Mouse (Mus musculus) heart, embryonic 10.5 days (tissue): ENCODE results near the gene Sp2. TPM values are rescaled to one million over a fixed set of nuclear protein-coding genes. Genes with fewer than 3 reads are reported as not detected.

Experiments
- DNase-seq: peaks from one replicate; pipeline ENCODE4 v3.0.0-alpha.2; 2017; ENCODE audit warnings: low spot score
- H3K27ac ChIP-seq: fragments of 300-500 bp; sonication (generic); 2 replicates; pipeline ENCODE4 v1.5.1; 2016; ENCODE audit warnings: mild to moderate bottlenecking
- H3K27me3 ChIP-seq: fragments of 300-500 bp; sonication (generic); 2 replicates; pipeline ENCODE4 v1.6.1; 2016; ENCODE audit warnings: mild to moderate bottlenecking; ENCODE audit not compliant: poor library complexity, insufficient read depth, severe bottlenecking
- H3K36me3 ChIP-seq: fragments of 300-500 bp; sonication (generic); 2 replicates; pipeline ENCODE4 v1.6.1; 2016; ENCODE audit warnings: mild to moderate bottlenecking, moderate library complexity
- H3K4me1 ChIP-seq: fragments of 300-500 bp; sonication (generic); 2 replicates; pipeline ENCODE4 v1.6.1; 2016; ENCODE audit warnings: mild to moderate bottlenecking
- H3K4me3 ChIP-seq: fragments of 300-500 bp; sonication (generic); 2 replicates; pipeline ENCODE4 v1.5.1; 2016; ENCODE audit warnings: mild to moderate bottlenecking, moderate library complexity
- H3K9me3 ChIP-seq: fragments of 300-500 bp; sonication (generic); 2 replicates; pipeline ENCODE4 v1.6.1; 2016; ENCODE audit warnings: mild to moderate bottlenecking, moderate library complexity
- WGBS: fragments of 180-500 bp; shearing (Covaris S2); methylation state at CpG from one replicate; pipeline ENCODE4 v1.1.7; 2016; 5-methylcytosine and 5-hydroxymethylcytosine counted together
- polyA plus RNA-seq: library from polyadenylated mRNA; unstranded; fragments of >200 nt; fragmentation: Nextera tagmentation; extraction: Ambion mirVana; gene quantifications from 2 replicates; pipeline ENCODE4 v1.2.1, GENCODE M21; 2016

Gene Sp2
- polyA plus RNA-seq, 1 experiment from 2014 or later = 20.1 TPM

DNA sequence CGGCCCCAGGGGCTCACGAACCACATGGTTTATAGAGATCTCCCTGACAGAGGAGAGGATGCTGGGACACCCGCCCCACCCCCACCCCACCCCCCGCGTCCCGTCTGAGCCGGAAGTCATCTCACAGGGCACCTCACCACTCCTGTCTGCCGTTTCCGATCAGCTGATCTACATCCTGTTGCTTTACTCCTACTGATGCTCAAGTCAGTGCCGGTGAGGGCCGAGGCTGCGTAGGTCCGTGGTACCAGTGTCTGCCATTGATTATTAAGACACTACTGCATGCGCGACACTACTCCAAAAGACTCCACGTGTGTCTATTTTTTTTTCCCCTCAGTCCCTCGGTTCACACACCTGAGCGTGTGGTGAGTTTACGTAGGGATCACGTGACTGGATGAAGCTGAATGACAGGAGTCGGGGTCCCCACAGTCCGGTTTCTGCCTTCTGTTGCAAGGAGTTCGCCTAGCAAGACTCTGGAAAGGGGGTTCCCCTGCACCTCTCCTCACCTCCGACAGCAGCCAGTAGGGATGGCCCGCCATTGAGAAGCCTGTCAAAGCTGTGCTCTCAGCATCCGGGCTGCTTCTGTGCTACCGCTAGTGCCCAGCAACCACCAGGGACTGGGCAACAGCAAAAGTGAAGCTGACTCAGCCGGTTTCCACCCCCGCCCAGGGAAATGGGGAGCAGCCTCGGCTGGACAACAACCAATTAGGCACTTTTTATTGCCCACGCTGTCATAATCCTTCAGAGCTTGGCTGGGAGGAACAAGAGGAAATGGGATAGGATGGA is 5.3 kb upstream of the Sp2 start:
- Histone ChIP-seq H3K27me3 (peaks cover 85% of the 10 kb centered on the region), H3K4me1 (peaks cover 34% of the 10 kb centered on the region), H3K4me3 (peak overlapping the region; percentile 40), H3K9me3 (no peaks in the 10 kb centered on the region), H3K27ac (peak overlapping the region; percentile 59), H3K36me3 (no peaks in the 10 kb centered on the region)
- DNase-seq = no peak
- WGBS = 7% methylated on average over 31 of the region's 31 CpGs

DNA sequence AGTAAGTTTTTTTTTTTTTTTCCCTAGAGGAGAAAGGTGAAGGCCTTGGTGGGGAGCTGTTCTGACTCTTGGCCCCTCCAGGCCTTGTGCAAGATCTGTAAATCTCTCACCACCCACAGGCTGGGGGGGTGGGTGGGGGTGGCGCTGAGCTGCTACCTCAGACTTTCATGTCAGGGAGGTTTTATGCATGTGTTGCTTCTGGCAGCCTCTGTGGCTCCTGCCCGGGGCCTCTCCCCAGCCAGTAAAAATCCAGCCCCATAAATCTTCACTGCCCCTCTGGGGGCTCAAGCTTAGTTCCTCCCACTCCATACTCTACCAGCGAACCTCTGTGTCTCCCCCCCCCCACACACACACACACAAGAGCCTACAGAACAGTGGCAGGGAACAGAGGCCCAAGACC is 3.7 kb upstream of the Sp2 start:
- no peaks in the 10 kb centered on the region for H3K9me3 ChIP-seq
- WGBS = 49% methylated on average over 3 of the region's 3 CpGs
- peaks cover 25% of the 10 kb centered on the region for H3K4me1 ChIP-seq
- H3K36me3 ChIP-seq = no peaks in the 10 kb centered on the region
- H3K27me3 ChIP-seq = peaks cover 92% of the 10 kb centered on the region
- H3K4me3 ChIP-seq = no peak overlapping the region
- H3K27ac ChIP-seq = no peak overlapping the region
- no peak for DNase-seq

GRCm38 (mm10) chr11:96984903-96985302 is 2.1 kb upstream of the Sp2 start:
- Histone ChIP-seq H3K9me3 (no peaks in the 10 kb centered on the region), H3K4me1 (peaks cover 21% of the 10 kb centered on the region), H3K27me3 (peaks cover 86% of the 10 kb centered on the region), H3K36me3 (no peaks in the 10 kb centered on the region), H3K4me3 (no peak overlapping the region), H3K27ac (no peak overlapping the region)
- DNase-seq = no peak
- WGBS = 15% methylated on average over 4 of the region's 4 CpGs

DNA sequence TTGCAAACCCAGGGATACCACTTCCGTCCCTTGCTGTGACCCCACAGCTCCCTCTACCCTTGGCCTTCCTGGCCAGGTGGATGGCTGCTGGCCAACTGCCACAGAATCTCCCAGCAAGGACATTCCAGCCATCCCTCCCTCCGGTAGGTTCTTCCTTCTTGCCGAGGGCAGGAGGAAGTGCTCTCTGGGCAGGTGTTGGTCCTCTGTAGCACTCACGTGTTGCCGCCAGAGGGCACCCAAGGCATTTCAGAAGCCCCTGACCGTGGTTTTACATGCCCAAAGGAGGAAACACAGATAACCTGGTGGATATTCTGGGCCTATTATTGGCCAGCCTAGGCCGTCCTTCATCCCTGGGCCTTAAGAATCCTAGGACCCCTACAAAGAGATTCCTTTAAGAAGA is 404 bp downstream of the Sp2 start:
- H3K36me3 ChIP-seq = no peaks in the 10 kb centered on the region
- peaks cover 61% of the 10 kb centered on the region for H3K27me3 ChIP-seq
- no peak overlapping the region for H3K27ac ChIP-seq
- peak; percentile 88 for DNase-seq
- no peaks in the 10 kb centered on the region for H3K9me3 ChIP-seq
- peaks cover 20% of the 10 kb centered on the region for H3K4me1 ChIP-seq
- H3K4me3 ChIP-seq = no peak overlapping the region
- 2% methylated on average over 7 of the region's 7 CpGs for WGBS

DNA sequence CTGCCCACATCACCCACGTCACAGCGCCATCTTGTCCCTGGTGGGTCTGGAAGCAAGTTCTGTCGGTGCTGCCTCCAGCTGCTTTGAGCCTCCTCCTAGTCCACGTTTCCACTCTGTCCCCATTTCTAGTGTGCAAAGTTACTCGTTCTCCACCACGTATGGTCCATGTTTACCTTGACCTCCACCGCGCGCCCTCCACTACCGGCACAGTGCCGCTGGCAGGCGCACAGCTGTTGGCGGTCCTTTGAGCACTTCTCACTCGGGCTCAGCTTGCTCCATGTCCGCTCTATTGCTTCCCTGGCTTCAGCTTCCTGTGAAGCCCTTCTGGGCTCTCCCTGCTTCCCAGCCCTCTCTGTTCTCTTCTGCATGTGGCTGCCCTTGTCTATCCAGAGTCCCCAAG is 1.3 kb downstream of the Sp2 start:
- no peak overlapping the region for H3K4me3 ChIP-seq
- 64% methylated on average over 15 of the region's 15 CpGs for WGBS
- H3K9me3 ChIP-seq = no peaks in the 10 kb centered on the region
- no peak overlapping the region for H3K27ac ChIP-seq
- peaks cover 21% of the 10 kb centered on the region for H3K4me1 ChIP-seq
- H3K27me3 ChIP-seq = peaks cover 52% of the 10 kb centered on the region
- DNase-seq = no peak
- H3K36me3 ChIP-seq = no peaks in the 10 kb centered on the region

- Histone ChIP-seq H3K27ac (no peak overlapping the region), H3K4me3 (no peak overlapping the region), H3K9me3 (no peaks in the 10 kb centered on the region), H3K4me1 (peaks cover 36% of the 10 kb centered on the region), H3K36me3 (no peaks in the 10 kb centered on the region), H3K27me3 (peaks cover 38% of the 10 kb centered on the region)
- WGBS = 76% methylated on average over 5 of the region's 5 CpGs
- DNase-seq = no peak
Observed at GRCm38 (mm10) chr11:96980021-96980420, 2.7 kb downstream of the Sp2 start.

GRCm38 (mm10) chr11:96979329-96979728 is 3.4 kb downstream of the Sp2 start:
- Histone ChIP-seq H3K27ac (no peak overlapping the region), H3K4me1 (peaks cover 38% of the 10 kb centered on the region), H3K36me3 (no peaks in the 10 kb centered on the region), H3K27me3 (peaks cover 31% of the 10 kb centered on the region), H3K4me3 (no peak overlapping the region), H3K9me3 (no peaks in the 10 kb centered on the region)
- no peak for DNase-seq
- 82% methylated on average over 7 of the region's 7 CpGs for WGBS

DNA sequence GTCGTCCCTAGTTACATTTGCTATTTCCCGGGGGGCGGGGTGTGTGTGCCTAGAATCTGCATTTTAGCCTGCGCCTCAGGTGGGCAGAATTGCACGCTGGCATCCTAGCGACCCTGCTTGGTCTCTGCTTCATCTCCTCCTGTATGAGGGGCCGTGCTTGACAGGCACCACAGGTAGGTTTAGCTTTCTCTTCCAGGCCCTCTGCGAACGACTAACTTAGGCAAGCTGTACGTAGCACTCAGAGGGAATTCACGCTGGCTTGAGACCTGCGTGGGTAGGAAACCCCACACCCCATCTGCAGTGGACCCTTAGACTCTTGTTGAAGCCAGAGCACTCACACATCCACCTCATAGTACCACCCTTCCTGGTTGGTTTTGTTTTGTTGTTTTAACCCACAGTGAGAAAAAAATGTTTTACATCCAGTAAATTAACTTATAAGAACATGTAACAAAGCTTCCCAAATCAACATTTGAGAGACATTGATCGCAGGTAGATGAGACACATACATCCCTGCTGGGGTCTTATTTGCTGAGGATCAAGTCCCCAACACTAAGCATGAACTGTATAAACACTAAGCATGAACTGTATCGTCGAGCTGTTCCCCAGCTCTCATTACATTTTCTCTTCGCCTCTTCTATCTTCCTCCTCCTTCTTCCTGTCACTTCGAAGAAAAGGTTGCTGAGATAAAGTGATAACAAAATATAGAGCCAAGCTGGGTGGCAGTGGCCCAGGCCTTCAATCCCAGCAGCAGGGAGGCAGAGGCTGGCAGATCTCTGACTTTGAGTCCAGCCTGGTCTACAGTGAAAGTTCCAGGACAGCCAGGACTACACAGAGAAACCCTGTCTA is 4.1 kb downstream of the Sp2 start:
- Histone ChIP-seq H3K4me1 (peaks cover 45% of the 10 kb centered on the region), H3K36me3 (no peaks in the 10 kb centered on the region), H3K4me3 (peak overlapping the region; percentile 96), H3K27ac (peak overlapping the region; percentile 99), H3K27me3 (peaks cover 24% of the 10 kb centered on the region), H3K9me3 (no peaks in the 10 kb centered on the region)
- WGBS = 27% methylated on average over 17 of the region's 17 CpGs
- DNase-seq = no peak

GRCm38 (mm10) chr11:96977606-96978400 is 5.0 kb downstream of the Sp2 start:
- H3K27ac ChIP-seq = peak overlapping the region; percentile 99
- under 1% methylated on average over 45 of the region's 45 CpGs for WGBS

GRCm38 (mm10) chr11:96976911-96977591 is 5.7 kb downstream of the Sp2 start:
- Histone ChIP-seq H3K4me3 (peak overlapping the region; percentile 96), H3K4me1 (peaks cover 56% of the 10 kb centered on the region), H3K27ac (peak overlapping the region; percentile 99), H3K9me3 (no peaks in the 10 kb centered on the region), H3K27me3 (peaks cover 10% of the 10 kb centered on the region; the same call in 1 of the 2 replicates), H3K36me3 (no peaks in the 10 kb centered on the region)
- DNase-seq = peak; percentile 94
- WGBS = under 1% methylated on average over 34 of the region's 50 CpGs

More at GRCm38 (mm10) chr11:96977606-96978400, 5.0 kb downstream of the Sp2 start:
- Histone ChIP-seq H3K4me1 (peaks cover 53% of the 10 kb centered on the region), H3K27me3 (peaks cover 16% of the 10 kb centered on the region; the same call in 1 of the 2 replicates), H3K9me3 (no peaks in the 10 kb centered on the region), H3K4me3 (peak overlapping the region; percentile 96), H3K36me3 (no peaks in the 10 kb centered on the region)
- DNase-seq = peak; percentile 100

GRCm38 (mm10) chr11:96976379-96976687 is 6.4 kb downstream of the Sp2 start:
- H3K9me3 ChIP-seq = no peaks in the 10 kb centered on the region
- H3K27ac ChIP-seq = peak overlapping the region; percentile 99
- no peaks in the 10 kb centered on the region for H3K36me3 ChIP-seq
- H3K27me3 ChIP-seq = peaks cover 3% of the 10 kb centered on the region; the same call in 1 of the 2 replicates
- no peak for DNase-seq
- peak overlapping the region; percentile 96 for H3K4me3 ChIP-seq
- peaks cover 60% of the 10 kb centered on the region for H3K4me1 ChIP-seq
- 56% methylated on average over 3 of the region's 3 CpGs for WGBS
